Mouse (Mus musculus) MEL (cell line): ENCODE data around the gene Krtap7-1. TPM values are rescaled to one million over a fixed set of nuclear protein-coding genes. Genes with fewer than 3 reads are reported as not detected.

Experiments used
- DNase-seq: peaks from one replicate; pipeline ENCODE4 v3.0.0; 2011; ENCODE audit warnings: low read depth, low spot score
- H3K27ac ChIP-seq: 2 replicates; pipeline ENCODE4 v1.5.1; 2012; ENCODE audit warnings: low read depth, mild to moderate bottlenecking, control low read depth, low read length, moderate library complexity; ENCODE audit not compliant: control insufficient read depth
- H3K27me3 ChIP-seq, 2 experiments: fragments of 150-350 bp in 1 of 2; sonication (generic) in 1 of 2; 2 replicates each; pipeline ENCODE4 v1.6.1; 2012; ENCODE audit warnings: low read length in 2 of 2, mild to moderate bottlenecking in 2 of 2, improper control_type of control experiment in 1 of 2, moderate library complexity in 1 of 2; ENCODE audit not compliant: insufficient read depth in 2 of 2, control insufficient read depth in 1 of 2
- H3K36me3 ChIP-seq, 2 experiments: 2 replicates each; pipeline ENCODE4 v1.6.1; 2012 to 2014; ENCODE audit warnings: low read length in 2 of 2, improper control_type of control experiment in 1 of 2, inconsistent platforms in 1 of 2, mild to moderate bottlenecking in 1 of 2; ENCODE audit not compliant: insufficient read depth in 2 of 2, control insufficient read depth in 1 of 2
- H3K4me1 ChIP-seq, 2 experiments: fragments of 150-350 bp in 1 of 2; sonication (generic) in 1 of 2; 2 replicates each; pipeline ENCODE4 v1.6.1; 2012; ENCODE audit warnings: low read length in 2 of 2, improper control_type of control experiment in 1 of 2, mild to moderate bottlenecking in 1 of 2; ENCODE audit not compliant: insufficient read depth in 2 of 2, control insufficient read depth in 1 of 2
- H3K4me3 ChIP-seq, 2 experiments: fragments of 150-350 bp in 1 of 2; sonication (generic) in 1 of 2; 2 replicates each; pipeline ENCODE4 v1.5.1; 2012; ENCODE audit warnings: low read depth in 2 of 2, low read length in 2 of 2, mild to moderate bottlenecking in 2 of 2, moderate library complexity in 2 of 2, control low read depth in 1 of 2, improper control_type of control experiment in 1 of 2; ENCODE audit not compliant: control insufficient read depth in 1 of 2, insufficient read depth in 1 of 2
- H3K79me2 ChIP-seq: 2 replicates; pipeline ENCODE4 v1.6.1; 2012; ENCODE audit warnings: mild to moderate bottlenecking, low read length, moderate library complexity; ENCODE audit not compliant: control insufficient read depth, poor library complexity, insufficient read depth
- H3K9ac ChIP-seq: 2 replicates; pipeline ENCODE4 v1.6.1; 2012; ENCODE audit warnings: low read depth, mild to moderate bottlenecking, control low read depth, low read length, moderate library complexity; ENCODE audit not compliant: control insufficient read depth, poor library complexity, severe bottlenecking
- H3K9me3 ChIP-seq: fragments of 150-350 bp; sonication (generic); replicated peaks from 2 replicates; pipeline ENCODE4 v1.6.1; 2012; ENCODE audit warnings: mild to moderate bottlenecking, low read length, improper control_type of control experiment, moderate library complexity; ENCODE audit not compliant: insufficient read depth
- BHLHE40 ChIP-seq: IDR thresholded peaks from 2 replicates; pipeline ENCODE4 v1.6.1; 2012; ENCODE audit warnings: low read depth, mild to moderate bottlenecking, inconsistent platforms, low read length, improper control_type of control experiment, borderline replicate concordance
- CHD2 ChIP-seq: IDR thresholded peaks from 2 replicates; pipeline ENCODE4 v1.6.1; 2011; ENCODE audit warnings: low read length, improper control_type of control experiment
- E2F4 ChIP-seq: IDR thresholded peaks from 2 replicates; pipeline ENCODE4 v1.6.1; 2011; ENCODE audit warnings: low read depth, low read length, improper control_type of control experiment, borderline replicate concordance
- ELF1 ChIP-seq: IDR thresholded peaks from 2 replicates; pipeline ENCODE4 v1.6.1; 2014; ENCODE audit warnings: low read depth, mild to moderate bottlenecking, inconsistent platforms, low read length, improper control_type of control experiment, moderate library complexity
- EP300 ChIP-seq, 2 experiments: IDR thresholded peaks; 2 replicates each; pipeline ENCODE4 v1.6.1; 2011; ENCODE audit warnings: improper control_type of control experiment in 2 of 2, low read length in 2 of 2, low read depth in 1 of 2, mild to moderate bottlenecking in 1 of 2
- ETS1 ChIP-seq: IDR thresholded peaks from 2 replicates; pipeline ENCODE4 v1.6.1; 2012; ENCODE audit warnings: low read depth, mild to moderate bottlenecking, inconsistent platforms, low read length, improper control_type of control experiment, moderate library complexity
- GATA1 ChIP-seq: IDR thresholded peaks from 2 replicates; pipeline ENCODE4 v1.6.1; 2011; ENCODE audit warnings: low read depth, low read length, improper control_type of control experiment
- MEF2A ChIP-seq: IDR thresholded peaks from 2 replicates; pipeline ENCODE4 v1.6.1; 2014; ENCODE audit warnings: low read depth, mild to moderate bottlenecking, inconsistent platforms, low read length, improper control_type of control experiment; ENCODE audit not compliant: poor library complexity, insufficient replicate concordance, severe bottlenecking; ENCODE audit errors: extremely low read depth
- MXI1 ChIP-seq: IDR thresholded peaks from 2 replicates; pipeline ENCODE4 v1.6.1; 2011; ENCODE audit warnings: mild to moderate bottlenecking, low read depth, low read length, improper control_type of control experiment
- NELFE ChIP-seq: IDR thresholded peaks from 2 replicates; pipeline ENCODE4 v1.6.1; 2011; ENCODE audit warnings: low read depth, low read length, improper control_type of control experiment
- NRF1 ChIP-seq: IDR thresholded peaks from 2 replicates; pipeline ENCODE4 v1.6.1; 2014; ENCODE audit warnings: low read depth, mild to moderate bottlenecking, inconsistent platforms, low read length, improper control_type of control experiment, moderate library complexity; ENCODE audit not compliant: poor library complexity, insufficient read depth, severe bottlenecking
- POLR2A ChIP-seq, 2 experiments: IDR thresholded peaks; 2 replicates each; pipeline ENCODE4 v1.6.1; 2011 to 2012; ENCODE audit warnings: low read length in 2 of 2, mild to moderate bottlenecking in 2 of 2, control low read depth in 1 of 2, improper control_type of control experiment in 1 of 2, low read depth in 1 of 2, moderate library complexity in 1 of 2; ENCODE audit not compliant: control insufficient read depth in 1 of 2, insufficient read depth in 1 of 2, poor library complexity in 1 of 2
- POLR2AphosphoS5 ChIP-seq: IDR thresholded peaks from 2 replicates; pipeline ENCODE4 v1.6.1; 2012; ENCODE audit warnings: low read depth, borderline replicate concordance, mild to moderate bottlenecking, inconsistent platforms, low read length, moderate library complexity, mixed read lengths
- RAD21 ChIP-seq: IDR thresholded peaks from 2 replicates; pipeline ENCODE4 v1.6.1; 2011; ENCODE audit warnings: mild to moderate bottlenecking, low read depth, low read length, improper control_type of control experiment
- SIN3A ChIP-seq: IDR thresholded peaks from 2 replicates; pipeline ENCODE4 v1.6.1; 2012; ENCODE audit warnings: low read length, improper control_type of control experiment, inconsistent platforms
- TAL1 ChIP-seq: IDR thresholded peaks from 2 replicates; pipeline ENCODE4 v1.6.1; 2012; ENCODE audit warnings: mild to moderate bottlenecking, inconsistent platforms, low read length, moderate library complexity, mixed read lengths
- TBP ChIP-seq: IDR thresholded peaks from 2 replicates; pipeline ENCODE4 v1.8.0; 2011; ENCODE audit warnings: low read depth, low read length, improper control_type of control experiment
- ZC3H11A ChIP-seq: IDR thresholded peaks from 2 replicates; pipeline ENCODE4 v1.6.1; 2012; ENCODE audit warnings: low read depth, mild to moderate bottlenecking, inconsistent platforms, low read length, improper control_type of control experiment
- ZNF384 ChIP-seq: IDR thresholded peaks from 2 replicates; pipeline ENCODE4 v1.6.1; 2012; ENCODE audit warnings: low read depth, mild to moderate bottlenecking, inconsistent platforms, low read length, improper control_type of control experiment
- polyA plus RNA-seq, 2 experiments: library from polyadenylated mRNA; stranded (reverse) in 1 of 2; unstranded in 1 of 2; fragments of >175 nt in 1 of 2; fragments of >200 nt in 1 of 2; gene quantifications; 2 replicates each; pipeline versions ENCODE4 v1.2.1 to v1.2.4; 2012; ENCODE audit warnings: low replicate concordance in 2 of 2, low read depth in 1 of 2; ENCODE audit not compliant: insufficient read length in 2 of 2, insufficient read depth in 1 of 2, missing spikeins in 1 of 2
- total RNA-seq: library from RNA; depleted of rRNA; stranded (reverse); fragments of 300-350 nt; gene quantifications from 2 replicates; pipeline ENCODE4 v1.2.3, GENCODE M21; 2012

Gene Krtap7-1
- total and polyA plus RNA-seq, 3 experiments = not detected

- no peak for DNase-seq
- H3K27me3 ChIP-seq = no peaks in the 10 kb centered on the region
- TF ChIP-seq E2F4 (no peak), BHLHE40 (no peak), MEF2A (no peak), POLR2AphosphoS5 (no peak), NELFE (no peak), EP300 (IDR thresholded peaks at IDR 0.05; ENCODE audit: low read depth in 1 of 2, low read length in 2 of 2) (no peak), NRF1 (no peak), ELF1 (no peak), CHD2 (no peak), TBP (no peak), SIN3A (no peak), GATA1 (no peak), MXI1 (no peak), ZNF384 (no peak), ZC3H11A (no peak), TAL1 (no peak)
- H3K4me1 ChIP-seq = no peaks in the 10 kb centered on the region
- no peak overlapping the region for H3K27ac ChIP-seq
- no peaks in the 10 kb centered on the region for H3K36me3 ChIP-seq
- no peaks in the 10 kb centered on the region for H3K79me2 ChIP-seq
- no peaks in the 10 kb centered on the region for H3K9me3 ChIP-seq
- no peak overlapping the region for H3K9ac ChIP-seq
- H3K4me3 ChIP-seq = no peak overlapping the region
These were observed 6.3 kb downstream of the Krtap7-1 start for GRCm38 (mm10) chr16:89501870-89502269.

- Histone ChIP-seq H3K4me3 (no peak overlapping the region), H3K79me2 (no peaks in the 10 kb centered on the region), H3K36me3 (no peaks in the 10 kb centered on the region), H3K4me1 (no peaks in the 10 kb centered on the region), H3K27ac (no peak overlapping the region), H3K9ac (no peak overlapping the region), H3K9me3 (no peaks in the 10 kb centered on the region), H3K27me3 (no peaks in the 10 kb centered on the region)
- no peak for DNase-seq
- TF ChIP-seq ETS1 (no peak), POLR2A (IDR thresholded peaks at IDR 0.05; ENCODE audit: control insufficient read depth in 1 of 2, insufficient read depth in 1 of 2, low read depth in 1 of 2, low read length in 2 of 2, poor library complexity in 1 of 2) (no peak), RAD21 (no peak)
These were observed 11.1 kb downstream of the Krtap7-1 start for GRCm38 (mm10) chr16:89497002-89497401.
